14 mouse cellular contexts compared by ENCODE assay signal in genomic region chr9:7992651-7993050, GRCm38 (mm10). TPM values are rescaled to one million over a fixed set of nuclear protein-coding genes. Genes with fewer than 3 reads are reported as not detected.
A peak's percentile ranks its signal among the peaks of the same experiment; 100 is the strongest.
DNase-seq lines count a peak whose midpoint lies in the region; ATAC-seq and TF ChIP-seq lines count a peak whose summit lies in the region.
"Had no signal": no experiment of that assay in that cellular context is flagged by ENCODE, and none has a peak within 500 bp of the region (broad histone marks: within the 10 kb centered on the region; RNA-seq: fewer than 3 reads in every experiment).

No protein-coding gene starts in this region.

- DNase-seq in heart, adult 11 months, result peak; percentile 92
- no peak for DNase-seq in heart, adult 8-10 months (ENCODE audit: low spot score)
- DNase-seq in lung, postnatal 14 days, result peak; percentile 28
- DNase-seq in lung, postnatal 0 days (ENCODE audit: low spot score), result no peak
- no peak for DNase-seq in left cerebral cortex, adult 2 months (ENCODE audit: extremely low spot score in 1 of 2, low spot score in 2 of 2)
- DNase-seq: cerebellum, adult 9-11 months; layer of hippocampus, postnatal 36 days; right cerebral cortex, adult 18-20 months had no signal

- intact Hi-C loops in left cerebral cortex, adult 2 months (cut with DNase I), result no loop called here

- no peak overlapping the region for H3K4me2 ChIP-seq in lung, postnatal 0 days (replicated peaks; ENCODE audit: low read depth, low read length)
- no peak overlapping the region for H3K4me2 ChIP-seq in heart, embryonic 12.5 days
- H3K4me2 ChIP-seq: forebrain, embryonic 15.5 days; hindbrain, embryonic 13.5 days had no signal

- no peaks in the 10 kb centered on the region for H3K9me3 ChIP-seq in lung, postnatal 0 days (ENCODE audit: low read length)
- no peaks in the 10 kb centered on the region for H3K9me3 ChIP-seq in heart, embryonic 12.5 days (replicated peaks)
- H3K9me3 ChIP-seq: forebrain, embryonic 15.5 days; hindbrain, embryonic 13.5 days had no signal

- 46% methylated on average over 3 of the region's 3 CpGs for WGBS in lung, postnatal 0 days
- 44% methylated on average over 3 of the region's 3 CpGs for WGBS in heart, embryonic 12.5 days

- no peak overlapping the region for H3K27ac ChIP-seq in lung, postnatal 0 days (ENCODE audit: low read length)
- H3K27ac ChIP-seq in heart, embryonic 12.5 days (ENCODE audit: poor library complexity, severe bottlenecking), result peak overlapping the region; percentile 34
- H3K27ac ChIP-seq in left cerebral cortex, adult 2 months, result no peak overlapping the region
- H3K27ac ChIP-seq: forebrain, embryonic 15.5 days; hindbrain, embryonic 13.5 days had no signal

- ATAC-seq in lung, postnatal 0 days, result no peak
- ATAC-seq in heart, embryonic 12.5 days (ENCODE audit: insufficient number of reproducible peaks, low FRiP score), result no peak
- ATAC-seq in megakaryocyte-erythroid progenitor cell, adult 5-6 weeks (replicated peaks; ENCODE audit: low FRiP score, low TSS enrichment, poor library complexity, severe bottlenecking), result no peak
- ATAC-seq: forebrain, embryonic 15.5 days; intestine, postnatal 0 days had no signal

- H3K4me3 ChIP-seq in lung, postnatal 0 days (ENCODE audit: low read depth, low read length), result no peak overlapping the region
- H3K4me3 ChIP-seq in heart, embryonic 12.5 days, result no peak overlapping the region
- no peak overlapping the region for H3K4me3 ChIP-seq in left cerebral cortex, adult 2 months
- H3K4me3 ChIP-seq: forebrain, embryonic 15.5 days; hindbrain, embryonic 13.5 days had no signal

- no peaks in the 10 kb centered on the region for H3K27me3 ChIP-seq in lung, postnatal 0 days (replicated peaks; ENCODE audit: insufficient read depth, low read length)
- no peaks in the 10 kb centered on the region for H3K27me3 ChIP-seq in heart, embryonic 12.5 days (replicated peaks)
- H3K27me3 ChIP-seq: forebrain, embryonic 15.5 days; hindbrain, embryonic 13.5 days had no signal

- H3K9ac ChIP-seq in lung, postnatal 0 days (replicated peaks; ENCODE audit: low read depth), result no peak overlapping the region
- no peak overlapping the region for H3K9ac ChIP-seq in heart, embryonic 12.5 days
- H3K9ac ChIP-seq: forebrain, embryonic 15.5 days; hindbrain, embryonic 13.5 days had no signal

- peaks cover 7% of the 10 kb centered on the region; the same call in 1 of the 2 replicates for H3K36me3 ChIP-seq in lung, postnatal 0 days (ENCODE audit: insufficient read depth, low read length)
- peaks cover 47% of the 10 kb centered on the region for H3K36me3 ChIP-seq in heart, embryonic 12.5 days
- H3K36me3 ChIP-seq: forebrain, embryonic 15.5 days; hindbrain, embryonic 13.5 days had no signal

- no peaks in the 10 kb centered on the region; the same call in 1 of the 2 replicates for H3K4me1 ChIP-seq in lung, postnatal 0 days (ENCODE audit: insufficient read depth, low read depth, low read length)
- peaks cover 60% of the 10 kb centered on the region for H3K4me1 ChIP-seq in heart, embryonic 12.5 days (replicated peaks)
- H3K4me1 ChIP-seq: forebrain, embryonic 15.5 days; hindbrain, embryonic 13.5 days had no signal

- TF ChIP-seq EP300 in lung, postnatal 0 days (IDR thresholded peaks at IDR 0.05), result no peak

- TF ChIP-seq CTCF in lung, postnatal 0 days (IDR thresholded peaks at IDR 0.05), result no peak
- TF ChIP-seq CTCF in left cerebral cortex, adult 2 months (IDR thresholded peaks at IDR 0.05), result no peak

RNA-seq across cellular contexts. Expression of gene Yap1, which starts 11.7 kb away (rescaled TPM):
- total RNA-seq in heart, adult 8-10 months (2022), result 10 to 100 TPM; 68.5 to 92.9 (median 77.7) TPM
- polyA plus RNA-seq in lung, postnatal 0 days (2015; fragmentation: Nextera tagmentation; extraction: Ambion mirVana), result 17.0 and 19.0 TPM in 2 replicates
- 37.6 and 39.7 TPM in 2 replicates for polyA plus RNA-seq in heart, embryonic 12.5 days (2016; fragmentation: Nextera tagmentation; extraction: Ambion mirVana)
- total RNA-seq in left cerebral cortex, adult 2 months (2021), result 10 to 100 TPM; 16.1 to 17.5 TPM
- total RNA-seq in megakaryocyte-erythroid progenitor cell, adult 5-6 weeks (2014; fragmentation: Nextera tagmentation), result 0.24 TPM in 1 of 2 replicates, not detected in the other
- total RNA-seq in megakaryocyte-erythroid progenitor cell, adult 5-6 weeks (2017), result not detected in 2 replicates

RNA-seq across cellular contexts. Expression of gene Cfap300, which starts 50.0 kb away (rescaled TPM):
- total RNA-seq in heart, adult 8-10 months (2022), result 1 to 10 TPM in 1 of 4 experiments, under 1 TPM in 3; 0.27 to 1.0 (median 0.89) TPM
- polyA plus RNA-seq in lung, postnatal 0 days (2015; fragmentation: Nextera tagmentation; extraction: Ambion mirVana), result 5.1 and 6.5 TPM in 2 replicates
- polyA plus RNA-seq in heart, embryonic 12.5 days (2016; fragmentation: Nextera tagmentation; extraction: Ambion mirVana), result 7.4 TPM in 2 replicates
- total RNA-seq in left cerebral cortex, adult 2 months (2021), result 1 to 10 TPM; 8.8 to 9.3 TPM
- not detected in 2 replicates for total RNA-seq in megakaryocyte-erythroid progenitor cell, adult 5-6 weeks (2014; fragmentation: Nextera tagmentation)
- total RNA-seq in megakaryocyte-erythroid progenitor cell, adult 5-6 weeks (2017), result 1.9 TPM in 1 of 2 replicates, not detected in the other
- total RNA-seq: neutrophil, adult 5-6 weeks had no signal

Comparison
In these comparisons a context has a peak if more than half of its experiments do, and no peak if none do; other contexts are left out.
1. DNase-seq: peak in heart, adult 11 months (single experiment) and lung, postnatal 14 days (single experiment); none in heart, adult 8-10 months (single experiment), lung, postnatal 0 days (single experiment) and left cerebral cortex, adult 2 months (0 of 2).
2. RNA of gene Yap1, which starts 11.7 kb away (total RNA-seq): 68.5 to 92.9 TPM in heart, adult 8-10 months and 16.1 to 17.5 TPM in left cerebral cortex, adult 2 months; 0.24 TPM in megakaryocyte-erythroid progenitor cell, adult 5-6 weeks; every median in the first group is over 10 times any median in the second.